Mouse (Mus musculus) C2C12 (cell line): ENCODE measurements around the gene Il1r1. TPM values are rescaled to one million over a fixed set of nuclear protein-coding genes. Genes with fewer than 3 reads are reported as not detected.

Experiments
- H3K27me3 ChIP-seq: one replicate; pipeline ENCODE4 v1.6.1; 2011; ENCODE audit not compliant: control insufficient read depth, insufficient read depth, insufficient read length
- H3K36me3 ChIP-seq: one replicate; pipeline ENCODE4 v1.6.1; 2011; ENCODE audit not compliant: control insufficient read depth, insufficient read depth
- H3K4me3 ChIP-seq: one replicate; pipeline ENCODE4 v1.5.1; 2011; ENCODE audit warnings: mild to moderate bottlenecking, control low read depth; ENCODE audit not compliant: poor library complexity, insufficient read depth, severe bottlenecking
- H3K79me2 ChIP-seq: one replicate; pipeline ENCODE4 v1.6.1; 2011; ENCODE audit not compliant: control insufficient read depth, insufficient read depth
- H3K79me3 ChIP-seq: one replicate; pipeline ENCODE4 v1.6.1; 2011; ENCODE audit warnings: low read depth, control low read depth
- H3ac ChIP-seq: one replicate; pipeline ENCODE3; 2011; ENCODE audit warnings: low read depth; ENCODE audit not compliant: control insufficient read depth, insufficient read length
- CEBPB ChIP-seq: IDR thresholded peaks from one replicate; pipeline ENCODE4 v1.6.1; 2011; ENCODE audit warnings: low read depth, mild to moderate bottlenecking, control low read depth, moderate library complexity
- CTCF ChIP-seq: IDR thresholded peaks from one replicate; pipeline ENCODE4 v1.5.1; 2011; ENCODE audit not compliant: control insufficient read depth, insufficient read depth, insufficient read length
- FOSL1 ChIP-seq: IDR thresholded peaks from one replicate; pipeline ENCODE4 v1.8.0; 2011; ENCODE audit warnings: mild to moderate bottlenecking, low read length; ENCODE audit not compliant: poor library complexity, insufficient read depth, severe bottlenecking
- MAX ChIP-seq: IDR thresholded peaks from one replicate; pipeline ENCODE4 v1.6.1; 2011; ENCODE audit warnings: mild to moderate bottlenecking, control low read depth
- MYOD1 ChIP-seq: IDR thresholded peaks from one replicate; pipeline ENCODE4 v1.6.1; 2011; ENCODE audit warnings: low read depth; ENCODE audit not compliant: control insufficient read depth, insufficient read length
- MYOG ChIP-seq: IDR thresholded peaks from one replicate; pipeline ENCODE4 v1.6.1; 2011; ENCODE audit not compliant: control insufficient read depth, insufficient read length; ENCODE audit errors: extremely low read depth
- USF1 ChIP-seq: IDR thresholded peaks from one replicate; pipeline ENCODE4 v1.6.1; 2011; ENCODE audit warnings: low read depth, mild to moderate bottlenecking, control low read depth, moderate library complexity
- polyA plus RNA-seq: library from polyadenylated mRNA; unstranded; fragments of >200 nt; fragmentation: generic; extraction: Trizol; gene quantifications from one replicate; pipeline ENCODE4 v1.2.1, GENCODE M21; 2012; ENCODE audit warnings: missing spikeins

Gene Il1r1
- polyA plus RNA-seq, 1 experiment, result 16.8 TPM

DNA sequence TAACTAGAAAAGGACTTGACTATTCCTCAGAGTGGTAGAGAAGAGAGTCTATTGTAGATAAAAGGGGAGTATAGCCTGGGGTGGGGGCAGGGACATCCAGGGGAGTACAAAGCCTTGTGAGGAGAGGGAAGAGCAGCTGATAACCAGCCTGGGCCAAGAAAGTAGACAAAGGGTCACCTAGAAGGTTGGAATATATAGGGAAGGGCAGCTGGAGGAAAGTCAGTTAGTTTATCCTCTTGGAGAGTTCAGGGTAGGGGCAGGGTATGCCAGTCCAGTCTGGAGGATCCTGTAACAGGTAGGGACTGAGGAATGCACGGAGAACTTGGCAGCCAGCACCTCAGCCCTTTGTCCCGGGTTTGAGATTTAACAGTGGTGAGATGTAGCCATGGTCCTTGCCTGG lies 133.5 kb downstream of the Il1r1 start:
- no peak overlapping the region for H3ac ChIP-seq
- no peaks in the 10 kb centered on the region for H3K27me3 ChIP-seq
- no peaks in the 10 kb centered on the region for H3K36me3 ChIP-seq
- TF ChIP-seq CEBPB (no peak), FOSL1 (no peak)
- no peak overlapping the region for H3K4me3 ChIP-seq
- no peaks in the 10 kb centered on the region for H3K79me2 ChIP-seq
- no peaks in the 10 kb centered on the region for H3K79me3 ChIP-seq

DNA sequence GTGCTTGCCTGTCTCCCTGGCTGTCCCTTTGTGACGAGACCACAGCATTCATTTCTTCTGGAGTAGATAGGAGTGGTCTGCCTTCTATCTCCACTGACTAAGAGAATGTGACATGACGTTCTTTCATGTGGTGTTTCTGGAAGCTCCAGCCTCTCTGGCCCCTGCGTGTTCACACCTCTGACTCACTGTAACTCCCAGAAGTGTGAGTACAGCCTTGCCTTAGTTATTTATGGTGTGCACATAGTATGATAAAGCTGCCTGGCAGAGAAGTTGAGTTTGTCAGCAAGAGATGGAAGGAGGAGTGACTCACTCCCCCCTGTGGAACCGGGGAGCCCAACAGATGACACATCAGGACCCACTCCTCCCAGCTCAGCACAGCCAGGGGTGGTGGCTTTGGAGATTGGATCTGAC lies 133.9 kb downstream of the Il1r1 start:
- TF ChIP-seq MYOG (no peak), CTCF (no peak), USF1 (no peak), CEBPB (no peak), FOSL1 (peak; percentile 72), MAX (peak; percentile 38)
- Histone ChIP-seq H3K36me3 (no peaks in the 10 kb centered on the region), H3K79me3 (no peaks in the 10 kb centered on the region), H3ac (no peak overlapping the region), H3K27me3 (no peaks in the 10 kb centered on the region), H3K79me2 (no peaks in the 10 kb centered on the region), H3K4me3 (no peak overlapping the region)

DNA sequence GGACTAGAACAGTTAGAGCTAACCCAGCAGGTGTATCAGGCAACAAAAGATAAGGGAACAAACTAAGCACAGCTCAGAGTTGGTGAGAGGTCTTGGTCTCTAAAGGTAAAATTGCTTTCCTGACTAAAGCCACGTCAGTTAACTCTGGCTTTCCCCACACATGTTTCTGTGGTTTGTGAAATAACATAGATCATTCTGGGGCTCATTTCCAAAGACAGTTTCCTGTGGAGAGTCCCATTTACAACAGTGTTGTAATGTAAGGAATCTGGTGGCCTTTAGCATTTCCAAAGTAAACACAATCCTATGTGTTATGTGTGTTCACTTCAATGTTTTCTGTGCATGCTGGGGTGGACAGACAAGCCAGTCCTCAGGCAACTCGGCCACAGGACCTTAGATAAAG lies 134.9 kb downstream of the Il1r1 start:
- Histone ChIP-seq H3K79me2 (no peaks in the 10 kb centered on the region), H3K79me3 (no peaks in the 10 kb centered on the region), H3K4me3 (no peak overlapping the region), H3ac (no peak overlapping the region), H3K36me3 (no peaks in the 10 kb centered on the region), H3K27me3 (no peaks in the 10 kb centered on the region)
- TF ChIP-seq CTCF (no peak), USF1 (no peak), MYOG (no peak), MAX (no peak), CEBPB (no peak), MYOD1 (no peak), FOSL1 (no peak)

DNA sequence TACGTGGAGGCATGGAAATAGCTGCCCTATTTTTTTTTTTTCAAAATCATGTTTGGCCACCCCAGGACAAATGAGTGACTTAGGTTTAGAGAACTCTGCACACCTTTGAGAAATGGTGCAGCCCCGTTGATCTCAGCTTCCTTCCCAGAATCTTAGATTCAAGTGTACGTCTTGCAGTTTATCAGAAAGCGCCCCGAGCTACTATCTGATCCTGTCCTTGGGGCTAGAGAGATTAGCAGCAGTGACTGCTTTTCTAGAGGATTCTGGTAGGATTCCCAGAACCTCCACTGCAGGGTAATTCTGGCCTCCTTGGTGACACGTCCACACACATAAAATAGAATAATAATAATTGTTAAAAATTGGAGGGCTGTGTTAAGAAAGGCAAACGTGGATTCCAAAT lies 136.1 kb downstream of the Il1r1 start:
- Histone ChIP-seq H3K79me2 (no peaks in the 10 kb centered on the region), H3K79me3 (no peaks in the 10 kb centered on the region), H3K36me3 (no peaks in the 10 kb centered on the region), H3K27me3 (no peaks in the 10 kb centered on the region), H3ac (no peak overlapping the region), H3K4me3 (no peak overlapping the region)
- TF ChIP-seq CEBPB, result no peak
- TF ChIP-seq MYOD1, result no peak
- TF ChIP-seq FOSL1, result no peak
- TF ChIP-seq CTCF, result no peak
- TF ChIP-seq MAX, result no peak
- no peak for TF ChIP-seq USF1
- no peak for TF ChIP-seq MYOG

DNA sequence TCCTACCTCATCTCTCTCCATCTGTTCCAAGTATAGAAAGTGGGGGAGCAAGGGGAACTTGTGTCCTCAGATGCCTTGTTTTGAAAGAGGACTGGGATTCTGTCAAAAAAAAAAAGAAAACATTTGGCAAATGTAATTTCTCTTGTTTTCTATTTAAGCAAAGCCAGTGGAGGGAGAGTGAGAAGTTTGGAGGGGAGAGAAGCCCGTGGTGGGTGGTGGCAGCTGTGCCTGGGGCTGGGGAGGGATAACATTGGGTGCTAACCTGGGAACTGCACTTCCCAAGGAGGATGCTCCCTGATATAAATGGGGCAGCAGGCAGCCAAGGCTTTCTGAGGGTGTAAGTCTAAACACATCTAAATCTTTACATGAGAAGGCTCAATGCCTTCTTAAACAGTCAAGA lies 136.7 kb downstream of the Il1r1 start:
- no peak for TF ChIP-seq MYOD1
- no peak for TF ChIP-seq MYOG
- no peak for TF ChIP-seq USF1
- TF ChIP-seq CTCF, result no peak
- TF ChIP-seq CEBPB, result no peak
- TF ChIP-seq MAX, result no peak
- TF ChIP-seq FOSL1, result no peak
- no peaks in the 10 kb centered on the region for H3K79me3 ChIP-seq
- no peak overlapping the region for H3K4me3 ChIP-seq
- no peaks in the 10 kb centered on the region for H3K36me3 ChIP-seq
- H3K27me3 ChIP-seq, result no peaks in the 10 kb centered on the region
- no peaks in the 10 kb centered on the region for H3K79me2 ChIP-seq
- H3ac ChIP-seq, result no peak overlapping the region

DNA sequence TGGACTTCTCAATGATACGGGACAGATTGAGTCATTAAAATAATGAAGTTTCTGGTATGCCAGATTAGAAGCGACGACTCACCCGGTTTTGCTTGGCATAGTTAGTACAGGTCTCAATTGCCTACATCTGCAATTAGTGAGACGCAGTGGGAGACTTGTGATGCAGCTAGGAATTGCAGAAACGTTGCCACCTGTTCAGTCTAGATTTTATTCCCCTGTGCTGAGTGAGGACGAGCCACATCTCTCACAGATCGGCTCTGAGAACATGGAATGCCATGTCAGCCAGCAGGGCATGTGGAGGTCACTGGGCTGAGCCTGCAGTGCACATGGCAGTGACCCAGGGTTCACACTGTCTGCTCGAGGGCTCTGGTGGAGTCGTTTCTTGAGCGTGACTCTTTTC lies 137.9 kb downstream of the Il1r1 start:
- no peaks in the 10 kb centered on the region for H3K79me2 ChIP-seq
- no peaks in the 10 kb centered on the region for H3K27me3 ChIP-seq
- H3K36me3 ChIP-seq, result no peaks in the 10 kb centered on the region
- H3K79me3 ChIP-seq, result no peaks in the 10 kb centered on the region
- no peak overlapping the region for H3K4me3 ChIP-seq
- TF ChIP-seq CEBPB (no peak), MYOG (no peak), FOSL1 (no peak), CTCF (no peak), MYOD1 (peak; percentile 38)
- H3ac ChIP-seq, result no peak overlapping the region

Other genes with a start within 250 kb of the Il1r1 start
- gene Il1r2, start 151.0 kb upstream of the Il1r1 start, polyA plus RNA-seq, result 0.05 TPM
- gene Il1rl2, start 99.5 kb downstream of the Il1r1 start, polyA plus RNA-seq, result not detected
- 0.13 TPM for gene Il1rl1, start 204.5 kb downstream of the Il1r1 start, polyA plus RNA-seq
- not detected for gene Il18r1, start 240.5 kb downstream of the Il1r1 start, polyA plus RNA-seq